Mouse (Mus musculus) CH12.LX (cell line): ENCODE data around the gene Rnft2.

Experiments
- CHD2 ChIP-seq: IDR thresholded peaks from 2 replicates; pipeline ENCODE4 v1.6.1; 2011; ENCODE audit warnings: low read length, improper control_type of control experiment
- CTCF ChIP-seq, 2 experiments: IDR thresholded peaks in 1 of 2; conservative IDR thresholded peaks in 1 of 2; 2 replicates each; pipeline ENCODE4 v1.5.1; 2011 to 2012; ENCODE audit warnings: low read depth in 2 of 2, low read length in 2 of 2, improper control_type of control experiment in 1 of 2, inconsistent platforms in 1 of 2, mild to moderate bottlenecking in 1 of 2, moderate library complexity in 1 of 2
- E2F4 ChIP-seq: IDR thresholded peaks from 2 replicates; pipeline ENCODE4 v1.6.1; 2011; ENCODE audit warnings: low read depth, low read length, improper control_type of control experiment; ENCODE audit not compliant: insufficient replicate concordance
- EP300 ChIP-seq: IDR thresholded peaks from 2 replicates; pipeline ENCODE4 v1.6.1; 2011; ENCODE audit warnings: low read length, improper control_type of control experiment
- ETS1 ChIP-seq: conservative IDR thresholded peaks from 2 replicates; pipeline ENCODE4 v1.6.1; 2012; ENCODE audit warnings: low read depth, mild to moderate bottlenecking, inconsistent platforms, low read length, improper control_type of control experiment, moderate library complexity
- MAX ChIP-seq: IDR thresholded peaks from 2 replicates; pipeline ENCODE4 v1.6.1; 2011; ENCODE audit warnings: low read length, improper control_type of control experiment
- POLR2A ChIP-seq: IDR thresholded peaks from 2 replicates; pipeline ENCODE4 v1.6.1; 2011; ENCODE audit warnings: low read depth, mild to moderate bottlenecking, improper control_type of control experiment, low read length
- RAD21 ChIP-seq: IDR thresholded peaks from 2 replicates; pipeline ENCODE4 v1.6.1; 2011; ENCODE audit warnings: low read depth, mild to moderate bottlenecking, low read length, improper control_type of control experiment, moderate library complexity
- SIN3A ChIP-seq: IDR thresholded peaks from 2 replicates; pipeline ENCODE4 v1.6.1; 2012; ENCODE audit warnings: low read length, improper control_type of control experiment, inconsistent platforms
- SMC3 ChIP-seq: IDR thresholded peaks from 2 replicates; pipeline ENCODE4 v1.6.1; 2011; ENCODE audit warnings: low read depth, low read length, improper control_type of control experiment
- TCF12 ChIP-seq: IDR thresholded peaks from 2 replicates; pipeline ENCODE4 v1.6.1; 2014; ENCODE audit warnings: low read depth, mild to moderate bottlenecking, inconsistent platforms, low read length, improper control_type of control experiment
- USF1 ChIP-seq: IDR thresholded peaks from 2 replicates; pipeline ENCODE4 v1.6.1; 2014; ENCODE audit warnings: low read depth, mild to moderate bottlenecking, inconsistent platforms, low read length, improper control_type of control experiment
- ZMIZ1 ChIP-seq: IDR thresholded peaks from 2 replicates; pipeline ENCODE4 v1.6.1; 2012; ENCODE audit warnings: low read depth, mild to moderate bottlenecking, inconsistent platforms, low read length, improper control_type of control experiment
- ZNF384 ChIP-seq: IDR thresholded peaks from 2 replicates; pipeline ENCODE4 v1.6.1; 2012; ENCODE audit warnings: low read depth, low read length, improper control_type of control experiment, inconsistent platforms

GRCm38 (mm10) chr5:118154839-118155564, 89.9 kb downstream of the Rnft2 start, which contains the start of gene Fbxw8:
- TF ChIP-seq ZNF384 (no peak), E2F4 (no peak), ETS1 (no peak), CTCF (conservative IDR thresholded peaks at IDR 0.05 in 1 of 2, IDR thresholded peaks at IDR 0.05 in 1 of 2; ENCODE audit: low read depth in 2 of 2, low read length in 2 of 2) (no peak), POLR2A (peak; percentile 78), MAX (peak; percentile 90), TCF12 (peak; percentile 80), RAD21 (no peak), SIN3A (peak; percentile 96), SMC3 (no peak), ZMIZ1 (no peak), USF1 (no peak), CHD2 (0 out of 2 replicates have a peak, but pooled peaks have one; percentile 33), EP300 (no peak)
